Mouse (Mus musculus) thymus, postnatal 0 days (tissue): ENCODE measurements around the gene Ccdc85b. TPM values are rescaled to one million over a fixed set of nuclear protein-coding genes. Genes with fewer than 3 reads are reported as not detected.
A peak's percentile ranks its signal among the peaks of the same experiment; 100 is the strongest.

ENCODE experiments used
- DNase-seq: peaks from one replicate; pipeline ENCODE4 v3.0.0-alpha.2; 2015; ENCODE audit warnings: low spot score
- polyA plus RNA-seq: library from polyadenylated mRNA; unstranded; fragments of >200 nt; fragmentation: Nextera tagmentation; extraction: Ambion mirVana; gene quantifications from 2 replicates; pipeline ENCODE4 v1.2.1, GENCODE M21; 2015

Gene Ccdc85b
- polyA plus RNA-seq, 1 experiment from 2014 or later, result 8.2 TPM

- DNase-seq, result no peak
Measured at GRCm38 (mm10) chr19:5483386-5484359, 26.0 kb upstream of the Ccdc85b start.

GRCm38 (mm10) chr19:5481398-5481797, 23.7 kb upstream of the Ccdc85b start:
- DNase-seq, result no peak

- DNase-seq, result no peak
Measured at GRCm38 (mm10) chr19:5480016-5480415, 22.3 kb upstream of the Ccdc85b start.

- no peak for DNase-seq
Measured at GRCm38 (mm10) chr19:5477668-5478300, 20.1 kb upstream of the Ccdc85b start.

GRCm38 (mm10) chr19:5477004-5477667, 19.4 kb upstream of the Ccdc85b start:
- peak; percentile 30 for DNase-seq

- DNase-seq, result no peak
Measured at GRCm38 (mm10) chr19:5475069-5475714, 17.5 kb upstream of the Ccdc85b start.

GRCm38 (mm10) chr19:5474281-5475068, 16.8 kb upstream of the Ccdc85b start:
- DNase-seq, result no peak

- DNase-seq, result peak; percentile 75
Measured at GRCm38 (mm10) chr19:5473720-5474119, 16.0 kb upstream of the Ccdc85b start, which contains the start of gene Efemp2. TSS of gene Efemp2 (plus strand) at chr19:5473954.

GRCm38 (mm10) chr19:5472857-5473256, 15.2 kb upstream of the Ccdc85b start:
- DNase-seq, result no peak

GRCm38 (mm10) chr19:5471846-5472245, 14.2 kb upstream of the Ccdc85b start:
- DNase-seq, result no peak

GRCm38 (mm10) chr19:5468374-5468773, 10.7 kb upstream of the Ccdc85b start, which contains the start of gene Ctsw:
TSS of gene Ctsw (minus strand) at chr19:5468507.
- DNase-seq, result peak; percentile 80

GRCm38 (mm10) chr19:5466916-5467500, 9.3 kb upstream of the Ccdc85b start:
- no peak for DNase-seq

- DNase-seq, result no peak
Measured at GRCm38 (mm10) chr19:5465037-5465436, 7.3 kb upstream of the Ccdc85b start.

GRCm38 (mm10) chr19:5463791-5464562, 6.3 kb upstream of the Ccdc85b start:
- peak; percentile 80 for DNase-seq

GRCm38 (mm10) chr19:5463212-5463611, 5.5 kb upstream of the Ccdc85b start:
- DNase-seq, result no peak

- DNase-seq, result no peak
Measured at GRCm38 (mm10) chr19:5461411-5461810, 3.7 kb upstream of the Ccdc85b start.

- peak; percentile 87 for DNase-seq
Measured at GRCm38 (mm10) chr19:5460465-5460911, 2.8 kb upstream of the Ccdc85b start, which contains the start of gene Fibp. TSS of gene Fibp (plus strand) at chr19:5460615.

GRCm38 (mm10) chr19:5459896-5460295, 2.2 kb upstream of the Ccdc85b start:
- DNase-seq, result no peak

GRCm38 (mm10) chr19:5459019-5459418, 1.3 kb upstream of the Ccdc85b start:
- DNase-seq, result no peak
